Comparison of ENCODE assay signal across 8 mouse cellular contexts in genomic region chr8:70673079-70673856, GRCm38 (mm10). TPM values are rescaled to one million over a fixed set of nuclear protein-coding genes. Genes with fewer than 3 reads are reported as not detected.
A peak's percentile ranks its signal among the peaks of the same experiment; 100 is the strongest.
DNase-seq lines count a peak whose midpoint lies in the region; ATAC-seq lines count a peak whose summit lies in the region.

Gene Lsm4, plus strand, starts transcription at chr8:70673248.

- peaks cover 10% of the 10 kb centered on the region for H3K36me3 ChIP-seq in forebrain, embryonic 14.5 days (ENCODE audit: control insufficient read depth, insufficient read depth, low read length)
- H3K36me3 ChIP-seq in neural tube, embryonic 15.5 days: peaks cover 9% of the 10 kb centered on the region

- peak within 1 kb of the TSS; percentile 62 for H3K4me3 ChIP-seq in forebrain, embryonic 14.5 days (ENCODE audit: low read depth, low read length)
- H3K4me3 ChIP-seq in neural tube, embryonic 15.5 days (replicated peaks): peak within 1 kb of the TSS; percentile 78

- intact Hi-C loops in heart, postnatal 14 days (cut with DNase I): no loop called here

- WGBS in forebrain, embryonic 14.5 days: under 1% methylated on average over 58 of the region's 60 CpGs
- WGBS in neural tube, embryonic 15.5 days: under 1% methylated on average over 60 of the region's 60 CpGs

- peaks cover 10% of the 10 kb centered on the region for H3K4me1 ChIP-seq in forebrain, embryonic 14.5 days (ENCODE audit: control insufficient read depth, insufficient read depth, low read length)
- peaks cover 29% of the 10 kb centered on the region for H3K4me1 ChIP-seq in neural tube, embryonic 15.5 days

- peak within 1 kb of the TSS; percentile 71 for H3K9ac ChIP-seq in forebrain, embryonic 14.5 days (ENCODE audit: low read length)
- peak within 1 kb of the TSS; percentile 75 for H3K9ac ChIP-seq in neural tube, embryonic 15.5 days (replicated peaks)

- DNase-seq in ES-CJ7 (ENCODE audit: low read depth, low spot score): peak; percentile 100
- DNase-seq in cerebellum, adult 11 months: peak; percentile 98
- peak; percentile 100 for DNase-seq in forebrain, embryonic 14.5 days (ENCODE audit: low spot score)
- DNase-seq in heart, postnatal 14 days: peak; percentile 96 to 98
- DNase-seq in layer of hippocampus, adult 11-12 months (ENCODE audit: low spot score): peak; percentile 97
- DNase-seq in lung, adult 18-20 months: peak; percentile 98
- peak; percentile 98 for DNase-seq in testis, postnatal 14 days (ENCODE audit: low spot score)

- no peaks in the 10 kb centered on the region for H3K9me3 ChIP-seq in forebrain, embryonic 14.5 days (replicated peaks; ENCODE audit: control insufficient read depth, low read length)
- no peaks in the 10 kb centered on the region for H3K9me3 ChIP-seq in neural tube, embryonic 15.5 days (replicated peaks)

- no peaks in the 10 kb centered on the region for H3K27me3 ChIP-seq in forebrain, embryonic 14.5 days (replicated peaks; ENCODE audit: control insufficient read depth, insufficient read depth, low read length)
- H3K27me3 ChIP-seq in neural tube, embryonic 15.5 days (replicated peaks): no peaks in the 10 kb centered on the region

- peak within 1 kb of the TSS; percentile 96 for H3K27ac ChIP-seq in forebrain, embryonic 14.5 days (ENCODE audit: low read depth, low read length)
- peak within 1 kb of the TSS; percentile 99 for H3K27ac ChIP-seq in neural tube, embryonic 15.5 days (replicated peaks)

- ATAC-seq in forebrain, embryonic 14.5 days: peak; percentile 98
- peak; percentile 97 for ATAC-seq in neural tube, embryonic 15.5 days (ENCODE audit: low FRiP score)

- H3K4me2 ChIP-seq in forebrain, embryonic 14.5 days (ENCODE audit: low read length): peak within 1 kb of the TSS; percentile 85
- peak within 1 kb of the TSS; percentile 69 for H3K4me2 ChIP-seq in neural tube, embryonic 15.5 days

RNA-seq across cellular contexts. Expression of gene Lsm4, which starts in this region (rescaled TPM):
- 200 and 220 TPM in 2 replicates for polyA plus RNA-seq in forebrain, embryonic 14.5 days (2014; fragmentation: Nextera tagmentation; extraction: Ambion mirVana)
- 10 to 100 TPM; 75.0 to 76.5 TPM for total RNA-seq in heart, postnatal 14 days (2021)
- 191 and 206 TPM in 2 replicates for polyA plus RNA-seq in neural tube, embryonic 15.5 days (2015; fragmentation: Nextera tagmentation; extraction: Ambion mirVana)

Comparison
In these comparisons a context has a peak if more than half of its experiments do, and no peak if none do; other contexts are left out.
1. Peak in every context shown above with its lines: DNase-seq, ATAC-seq, H3K4me3 ChIP-seq and H3K27ac ChIP-seq.